Mouse (Mus musculus): ENCODE measurements at regions not wholly inside any gene's neighbourhood (a gene's known extent, or its start where the extent isn't known, plus 50 kb on each side); places are given as distances from the start of the nearest gene placed in this dataset.
"Not testable (repeated sequence)": the region's sequence is repeated elsewhere in the genome, so short reads cannot be mapped to it uniquely, and the experiment has no call there.

DNA sequence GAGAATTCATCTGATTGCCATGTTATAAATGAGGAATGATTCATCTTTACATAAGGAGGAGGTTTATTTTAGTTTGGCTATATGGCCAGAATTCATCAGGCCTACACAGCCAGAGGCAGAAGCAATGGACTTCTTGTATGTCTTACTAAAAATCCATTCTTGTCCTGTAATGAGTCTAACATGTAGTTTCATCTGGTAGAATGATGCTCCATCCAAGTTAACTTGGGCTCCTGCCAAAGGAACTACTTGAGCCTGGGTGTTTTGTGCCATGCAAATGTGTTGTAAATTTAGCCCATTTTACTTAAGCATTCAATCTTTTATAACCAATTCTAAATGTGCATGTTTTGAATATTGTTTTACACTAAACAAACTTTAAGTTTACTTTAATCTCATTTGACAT, 462.9 kb upstream of the Pom121l12 start:
- DNase-seq (ENCODE audit: low spot score) (peak; percentile 6), ATAC-seq (no peak)
- no peaks in the 10 kb centered on the region for H3K4me1 ChIP-seq (ENCODE audit: control insufficient read depth, insufficient read depth, low read length)
- H3K27me3 ChIP-seq (replicated peaks; ENCODE audit: control insufficient read depth, insufficient read depth, low read length) = no peaks in the 10 kb centered on the region
- no peaks in the 10 kb centered on the region for H3K9me3 ChIP-seq (replicated peaks; ENCODE audit: control insufficient read depth, low read length)
- H3K36me3 ChIP-seq (ENCODE audit: control insufficient read depth, insufficient read depth, low read length) = no peaks in the 10 kb centered on the region
- H3K4me2 ChIP-seq (ENCODE audit: low read length) = no peak overlapping the region
- H3K9ac ChIP-seq (ENCODE audit: low read length) = no peak overlapping the region
- H3K27ac ChIP-seq (ENCODE audit: low read depth, low read length) = no peak overlapping the region
- no peak overlapping the region for H3K4me3 ChIP-seq (ENCODE audit: low read depth, low read length)

DNA sequence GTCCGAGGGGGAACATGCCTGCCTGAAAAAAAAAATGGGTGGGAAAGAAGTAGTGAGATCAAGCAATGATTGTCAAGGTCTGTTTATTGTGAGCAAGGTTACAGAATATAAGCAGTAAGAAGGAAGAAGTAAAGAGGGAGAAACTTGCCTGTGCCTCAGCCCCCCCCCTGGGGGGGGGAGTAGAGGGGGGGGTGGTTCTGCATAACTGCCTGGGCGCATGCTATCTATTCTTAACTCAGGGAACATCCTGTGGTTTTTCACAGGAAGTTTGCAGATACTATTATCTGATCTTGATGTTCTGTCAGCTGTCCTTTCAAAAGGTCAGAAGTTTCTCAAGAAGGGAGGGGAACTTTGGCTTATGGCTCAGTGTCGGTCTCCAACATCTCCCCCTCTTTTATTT, 456.7 kb upstream of the Pom121l12 start:
- H3K4me2 ChIP-seq (ENCODE audit: low read length); H3K36me3 ChIP-seq (ENCODE audit: control insufficient read depth, insufficient read depth, low read length); DNase-seq (ENCODE audit: low spot score); H3K4me1 ChIP-seq (ENCODE audit: control insufficient read depth, insufficient read depth, low read length); H3K27me3 ChIP-seq (replicated peaks; ENCODE audit: control insufficient read depth, insufficient read depth, low read length); H3K4me3 ChIP-seq (ENCODE audit: low read depth, low read length); H3K27ac ChIP-seq (ENCODE audit: low read depth, low read length); ATAC-seq; H3K9me3 ChIP-seq (replicated peaks; ENCODE audit: control insufficient read depth, low read length); H3K9ac ChIP-seq (ENCODE audit: low read length): not testable (repeated sequence)
- WGBS = 86% methylated on average over 3 of the region's 3 CpGs

DNA sequence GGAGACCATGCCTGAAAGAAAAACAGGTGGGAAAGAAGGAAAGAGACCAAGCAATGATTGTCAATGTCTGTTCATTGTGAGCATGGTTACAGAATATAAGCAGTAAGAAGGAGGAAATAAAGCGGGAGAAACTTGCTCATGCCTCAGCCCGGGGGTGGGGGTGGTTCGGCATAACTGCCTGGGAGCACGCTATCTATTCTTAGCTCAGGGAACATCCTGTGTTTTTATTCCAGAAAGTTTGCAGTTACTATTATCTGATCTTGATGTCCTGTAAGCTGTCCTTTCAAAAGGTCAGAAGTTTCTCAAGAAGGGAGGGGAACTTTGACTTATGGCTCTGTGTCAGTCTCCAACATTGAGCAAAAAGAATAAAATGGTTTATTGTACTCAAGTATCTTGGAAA, 451.4 kb upstream of the Pom121l12 start:
- Histone ChIP-seq H3K27me3 (replicated peaks; ENCODE audit: control insufficient read depth, insufficient read depth, low read length) (no peaks in the 10 kb centered on the region), H3K36me3 (ENCODE audit: control insufficient read depth, insufficient read depth, low read length) (no peaks in the 10 kb centered on the region), H3K9me3 (replicated peaks; ENCODE audit: control insufficient read depth, low read length) (no peaks in the 10 kb centered on the region), H3K27ac (ENCODE audit: low read depth, low read length) (no peak overlapping the region), H3K4me2 (ENCODE audit: low read length) (no peak overlapping the region), H3K9ac (ENCODE audit: low read length) (no peak overlapping the region), H3K4me3 (ENCODE audit: low read depth, low read length) (no peak overlapping the region), H3K4me1 (ENCODE audit: control insufficient read depth, insufficient read depth, low read length) (no peaks in the 10 kb centered on the region)
- 97% methylated on average over 4 of the region's 4 CpGs for WGBS
- DNase-seq (ENCODE audit: low spot score) (no peak), ATAC-seq (no peak)

DNA sequence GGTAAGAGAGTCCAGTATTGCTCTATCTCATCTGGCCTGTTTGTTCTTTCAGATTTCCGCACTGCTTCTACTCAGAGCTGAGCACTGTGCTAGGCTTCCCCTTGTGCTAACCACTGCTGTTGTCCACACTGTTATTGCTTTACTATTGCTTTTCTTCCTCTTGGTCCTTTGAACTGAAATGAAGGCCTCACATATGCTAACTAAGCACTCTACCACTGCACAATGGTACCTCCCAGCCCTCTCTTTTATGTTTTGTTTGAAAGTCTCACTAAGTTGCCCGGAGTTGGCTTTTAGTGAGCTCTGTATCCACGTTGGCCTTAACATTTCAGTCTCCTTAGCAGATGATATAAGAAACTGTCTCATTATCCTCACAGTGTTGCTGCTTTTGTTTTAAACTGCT, 439.7 kb upstream of the Pom121l12 start:
- WGBS = 21% methylated on average over 3 of the region's 3 CpGs
- ATAC-seq (no peak), DNase-seq (ENCODE audit: low spot score) (no peak)
- Histone ChIP-seq H3K4me3 (ENCODE audit: low read depth, low read length) (no peak overlapping the region), H3K4me2 (ENCODE audit: low read length) (no peak overlapping the region), H3K27me3 (replicated peaks; ENCODE audit: control insufficient read depth, insufficient read depth, low read length) (no peaks in the 10 kb centered on the region), H3K4me1 (ENCODE audit: control insufficient read depth, insufficient read depth, low read length) (no peaks in the 10 kb centered on the region), H3K27ac (ENCODE audit: low read depth, low read length) (no peak overlapping the region), H3K9ac (ENCODE audit: low read length) (no peak overlapping the region), H3K36me3 (ENCODE audit: control insufficient read depth, insufficient read depth, low read length) (no peaks in the 10 kb centered on the region), H3K9me3 (replicated peaks; ENCODE audit: control insufficient read depth, low read length) (no peaks in the 10 kb centered on the region)

DNA sequence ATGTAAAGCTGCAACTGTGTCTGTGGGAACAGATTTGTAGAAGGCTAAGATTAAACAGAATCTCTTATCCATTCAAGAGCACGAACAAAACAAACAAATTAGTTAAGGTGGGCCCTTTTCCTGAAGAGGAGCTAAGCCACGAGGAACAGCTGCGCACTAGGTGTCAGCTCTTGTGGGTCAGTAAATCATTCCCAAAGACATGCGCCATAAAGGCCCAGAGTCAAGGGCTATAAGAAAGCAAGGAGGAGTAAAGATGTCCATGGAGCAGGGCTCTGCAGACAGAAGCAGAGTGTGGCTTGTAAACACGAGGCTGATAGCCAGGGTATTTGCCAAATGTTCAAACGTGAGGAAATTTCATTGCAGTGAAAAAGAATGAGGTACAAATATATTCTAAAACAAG, 429.6 kb upstream of the Pom121l12 start:
- 65% methylated on average over 6 of the region's 6 CpGs for WGBS
- Histone ChIP-seq H3K27ac (ENCODE audit: low read depth, low read length) (no peak overlapping the region), H3K9me3 (replicated peaks; ENCODE audit: control insufficient read depth, low read length) (no peaks in the 10 kb centered on the region; the same call in 1 of the 2 replicates), H3K4me1 (ENCODE audit: control insufficient read depth, insufficient read depth, low read length) (no peaks in the 10 kb centered on the region), H3K4me3 (ENCODE audit: low read depth, low read length) (no peak overlapping the region), H3K9ac (ENCODE audit: low read length) (no peak overlapping the region), H3K27me3 (replicated peaks; ENCODE audit: control insufficient read depth, insufficient read depth, low read length) (no peaks in the 10 kb centered on the region), H3K36me3 (ENCODE audit: control insufficient read depth, insufficient read depth, low read length) (no peaks in the 10 kb centered on the region), H3K4me2 (ENCODE audit: low read length) (no peak overlapping the region)
- ATAC-seq (no peak), DNase-seq (ENCODE audit: low spot score) (peak; percentile 3)

DNA sequence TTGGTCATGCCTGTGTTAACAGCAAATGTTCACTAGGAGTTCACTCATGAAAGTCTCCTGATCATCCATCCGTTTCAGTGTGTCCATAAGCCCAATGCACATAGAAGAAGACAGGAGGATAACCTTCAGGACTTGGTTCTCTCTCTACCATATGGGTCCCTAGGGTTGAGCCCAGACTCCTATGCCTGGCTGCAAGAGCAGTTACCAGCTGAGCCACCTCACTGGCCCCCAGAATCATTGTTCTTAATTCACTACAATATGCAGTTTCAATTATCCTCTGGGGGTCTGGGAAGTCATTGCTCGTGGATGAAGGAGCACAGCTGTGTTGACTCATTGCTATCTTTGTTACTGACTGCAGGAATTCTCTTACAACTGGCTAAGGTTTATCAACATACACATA, 424.5 kb upstream of the Pom121l12 start:
- WGBS = 66% methylated on average over 2 of the region's 2 CpGs
- DNase-seq (ENCODE audit: low spot score) (no peak), ATAC-seq (no peak)
- H3K4me1 ChIP-seq (ENCODE audit: control insufficient read depth, insufficient read depth, low read length) = no peaks in the 10 kb centered on the region
- H3K9me3 ChIP-seq (replicated peaks; ENCODE audit: control insufficient read depth, low read length) = no peaks in the 10 kb centered on the region; the same call in 1 of the 2 replicates
- no peak overlapping the region for H3K9ac ChIP-seq (ENCODE audit: low read length)
- no peak overlapping the region for H3K4me2 ChIP-seq (ENCODE audit: low read length)
- H3K4me3 ChIP-seq (ENCODE audit: low read depth, low read length) = no peak overlapping the region
- H3K27ac ChIP-seq (ENCODE audit: low read depth, low read length) = no peak overlapping the region
- H3K36me3 ChIP-seq (ENCODE audit: control insufficient read depth, insufficient read depth, low read length) = no peaks in the 10 kb centered on the region
- no peaks in the 10 kb centered on the region for H3K27me3 ChIP-seq (replicated peaks; ENCODE audit: control insufficient read depth, insufficient read depth, low read length)

DNA sequence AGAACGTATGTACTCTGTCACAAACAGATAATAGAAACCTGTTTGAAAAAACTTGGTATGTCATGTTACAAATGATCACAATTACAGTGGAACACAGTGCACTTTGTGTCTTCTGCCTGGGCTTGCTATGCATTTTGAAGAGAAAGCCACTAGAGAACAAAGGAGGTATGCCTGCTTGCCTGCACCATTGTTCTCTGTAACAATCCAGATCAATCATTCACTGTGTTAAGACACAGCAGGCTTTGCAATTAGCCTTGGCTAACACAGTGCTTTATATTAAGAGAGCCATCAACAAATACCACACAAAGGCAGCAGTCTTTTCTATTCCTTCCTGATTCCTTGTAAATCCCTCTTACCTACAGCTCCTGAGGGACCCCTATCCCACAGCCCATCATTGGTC, 417.1 kb upstream of the Pom121l12 start:
- DNase-seq (ENCODE audit: low spot score) (peak; percentile 65), ATAC-seq (peak; percentile 82)
- 0 out of 2 replicates have a peak overlapping the region, but pooled peaks have one; percentile 10 for H3K27ac ChIP-seq (ENCODE audit: low read depth, low read length)
- H3K4me2 ChIP-seq (ENCODE audit: low read length) = no peak overlapping the region
- H3K9ac ChIP-seq (ENCODE audit: low read length) = no peak overlapping the region
- H3K9me3 ChIP-seq (replicated peaks; ENCODE audit: control insufficient read depth, low read length) = no peaks in the 10 kb centered on the region
- no peaks in the 10 kb centered on the region for H3K27me3 ChIP-seq (replicated peaks; ENCODE audit: control insufficient read depth, insufficient read depth, low read length)
- WGBS = 3% methylated on average over 1 of the region's 1 CpGs
- no peak overlapping the region for H3K4me3 ChIP-seq (ENCODE audit: low read depth, low read length)
- H3K4me1 ChIP-seq (ENCODE audit: control insufficient read depth, insufficient read depth, low read length) = 0 out of 2 replicates have a peak, but pooled peaks cover 3% of the 10 kb centered on the region
- no peaks in the 10 kb centered on the region for H3K36me3 ChIP-seq (ENCODE audit: control insufficient read depth, insufficient read depth, low read length)

DNA sequence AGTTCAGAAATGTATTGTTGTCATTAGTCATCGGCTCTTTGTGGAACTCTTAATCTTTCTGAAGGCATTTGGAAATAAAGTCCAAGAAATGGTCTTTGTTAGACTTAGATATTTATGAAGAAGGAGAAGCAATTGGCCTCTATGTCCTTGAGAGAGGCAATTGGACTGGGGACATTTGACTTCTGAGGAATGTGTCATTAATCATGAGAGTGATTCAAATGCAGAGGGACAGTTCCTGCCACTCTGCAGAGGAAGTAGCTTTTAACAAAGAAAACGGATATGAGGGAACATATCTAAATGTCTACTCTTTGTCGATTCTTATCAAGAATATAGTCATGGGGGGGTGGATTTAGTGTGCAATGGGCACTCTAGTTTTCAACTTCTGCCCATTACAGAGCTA, 416.6 kb upstream of the Pom121l12 start:
- H3K9ac ChIP-seq (ENCODE audit: low read length) = no peak overlapping the region
- no peaks in the 10 kb centered on the region for H3K27me3 ChIP-seq (replicated peaks; ENCODE audit: control insufficient read depth, insufficient read depth, low read length)
- 31% methylated on average over 3 of the region's 3 CpGs for WGBS
- no peak for DNase-seq (ENCODE audit: low spot score)
- no peak overlapping the region for H3K4me2 ChIP-seq (ENCODE audit: low read length)
- 0 out of 2 replicates have a peak, but pooled peaks cover 3% of the 10 kb centered on the region for H3K4me1 ChIP-seq (ENCODE audit: control insufficient read depth, insufficient read depth, low read length)
- H3K4me3 ChIP-seq (ENCODE audit: low read depth, low read length) = no peak overlapping the region
- no peaks in the 10 kb centered on the region for H3K9me3 ChIP-seq (replicated peaks; ENCODE audit: control insufficient read depth, low read length)
- H3K36me3 ChIP-seq (ENCODE audit: control insufficient read depth, insufficient read depth, low read length) = no peaks in the 10 kb centered on the region
- peak; percentile 35; the same call in 1 of the 2 replicates for ATAC-seq
- no peak overlapping the region for H3K27ac ChIP-seq (ENCODE audit: low read depth, low read length)

DNA sequence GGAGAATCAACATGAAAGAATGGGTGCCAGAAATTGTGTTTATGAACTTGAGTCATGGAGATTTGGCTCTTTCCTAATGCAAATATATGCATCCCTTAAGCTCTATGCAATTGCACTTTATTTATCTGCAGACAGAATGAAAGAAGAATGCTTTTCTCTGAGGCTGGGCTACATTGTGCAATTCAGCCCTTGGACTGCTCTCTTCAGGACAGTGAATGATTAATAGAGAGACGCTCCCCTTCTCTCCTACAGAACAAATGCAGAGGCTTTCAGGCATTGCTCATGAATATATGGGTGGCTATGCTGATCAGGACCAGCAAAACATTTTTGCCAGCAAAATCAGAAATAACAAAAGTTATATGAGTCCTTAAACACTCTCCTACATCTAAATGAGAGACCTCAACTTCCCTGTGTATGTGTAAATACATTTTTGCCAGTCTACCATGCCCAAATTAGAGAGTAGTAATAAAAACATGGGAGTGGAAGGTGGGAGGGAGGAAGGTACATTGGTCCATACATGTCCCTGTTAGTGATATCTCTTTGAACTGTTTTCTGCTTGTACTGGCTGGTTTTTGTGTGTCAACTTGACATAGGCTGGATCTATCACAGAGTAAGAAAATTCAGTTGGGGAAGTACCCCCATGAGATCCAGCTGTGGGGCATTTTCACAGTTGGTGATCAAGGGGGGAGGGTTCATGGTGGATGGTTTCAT, 415.7 kb upstream of the Pom121l12 start:
- ATAC-seq (peak; percentile 21; the same call in 1 of the 2 replicates), DNase-seq (ENCODE audit: low spot score) (no peak)
- WGBS = 37% methylated on average over 1 of the region's 1 CpGs
- no peaks in the 10 kb centered on the region for H3K27me3 ChIP-seq (replicated peaks; ENCODE audit: control insufficient read depth, insufficient read depth, low read length)
- no peak overlapping the region for H3K9ac ChIP-seq (ENCODE audit: low read length)
- no peak overlapping the region for H3K27ac ChIP-seq (ENCODE audit: low read depth, low read length)
- H3K4me1 ChIP-seq (ENCODE audit: control insufficient read depth, insufficient read depth, low read length) = 0 out of 2 replicates have a peak, but pooled peaks cover 3% of the 10 kb centered on the region
- H3K9me3 ChIP-seq (replicated peaks; ENCODE audit: control insufficient read depth, low read length) = no peaks in the 10 kb centered on the region
- H3K36me3 ChIP-seq (ENCODE audit: control insufficient read depth, insufficient read depth, low read length) = no peaks in the 10 kb centered on the region
- H3K4me3 ChIP-seq (ENCODE audit: low read depth, low read length) = no peak overlapping the region
- H3K4me2 ChIP-seq (ENCODE audit: low read length) = no peak overlapping the region
